Mouse (Mus musculus) embryonic stem cell, embryonic (primary cell): ENCODE data around the gene Pde5a.

Experiments used
- CTCF ChIA-PET, 4 experiments: fragments of 300-600 bp in 2 of 4; fragments of 350-600 bp in 2 of 4; sonication (Branson Sonifier 250); formaldehyde crosslinking; loops; one replicate each; lab custom pipeline; 2022; ENCODE audit warnings: inconsistent platforms in 2 of 4; lab: Charles Lee
- POLR2A ChIA-PET, 4 experiments: fragments of 300-600 bp in 2 of 4; fragments of 350-600 bp in 2 of 4; sonication (Branson Sonifier 250); formaldehyde crosslinking; loops; one replicate each; lab custom pipeline; 2022; ENCODE audit warnings: antibody characterized with exemption in 4 of 4, inconsistent platforms in 1 of 4; lab: Charles Lee

Gene Pde5a

DNA sequence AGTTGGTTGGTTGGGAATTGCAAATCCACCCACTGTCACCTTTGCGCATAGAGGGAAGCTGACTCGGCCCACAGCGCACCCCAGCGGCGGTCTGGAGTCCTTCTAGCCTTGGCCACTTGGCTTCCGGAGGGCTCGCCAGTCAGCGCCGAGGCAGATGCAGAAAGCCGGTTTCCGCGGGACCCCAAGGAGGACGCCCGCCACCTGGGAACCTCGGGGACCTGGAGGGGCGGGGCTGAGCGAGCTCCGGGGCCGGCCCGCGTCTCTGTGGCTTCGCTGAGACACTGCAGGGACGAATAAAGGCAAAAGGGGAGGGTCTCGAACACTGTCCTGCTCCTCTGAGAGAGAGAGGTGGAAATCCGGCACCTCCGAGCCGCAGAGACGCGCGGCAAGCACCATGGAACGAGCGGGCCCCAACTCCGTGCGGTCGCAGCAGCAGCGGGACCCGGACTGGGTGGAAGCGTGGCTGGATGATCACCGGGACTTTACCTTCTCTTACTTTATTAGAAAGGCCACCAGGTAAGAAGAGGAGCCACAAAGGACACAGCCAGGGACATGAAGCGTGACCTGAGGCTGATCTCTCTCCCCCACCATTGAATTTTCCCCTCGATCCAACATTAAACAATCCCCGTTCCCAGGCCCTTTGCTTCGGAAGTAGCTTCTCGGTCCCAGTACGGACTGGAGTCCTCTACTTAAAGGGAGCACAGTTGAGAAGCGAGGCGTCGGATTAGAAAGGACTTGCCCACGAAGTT is at the start of gene Pde5a:
Gene Pde5a (plus strand): TSS at position 96 of the 749 bp plus-strand sequence.
- CTCF ChIA-PET, result interaction anchor here (0.5 to 2.4 kb wide), 15 partner anchors 12 to 430 kb away, joined by 3 to 14 read pairs (median 3); partner anchors contain the start of gene Gm10959 (in 1 of the 4)
- POLR2A ChIA-PET, result interaction anchor here in 2 of 4 experiments (0.5 to 1.5 kb wide), 10 partner anchors 12 to 779 kb away, joined by 3 to 6 read pairs (median 3); partner anchors contain the start of gene Sec24d (in 1 of the 2)

DNA sequence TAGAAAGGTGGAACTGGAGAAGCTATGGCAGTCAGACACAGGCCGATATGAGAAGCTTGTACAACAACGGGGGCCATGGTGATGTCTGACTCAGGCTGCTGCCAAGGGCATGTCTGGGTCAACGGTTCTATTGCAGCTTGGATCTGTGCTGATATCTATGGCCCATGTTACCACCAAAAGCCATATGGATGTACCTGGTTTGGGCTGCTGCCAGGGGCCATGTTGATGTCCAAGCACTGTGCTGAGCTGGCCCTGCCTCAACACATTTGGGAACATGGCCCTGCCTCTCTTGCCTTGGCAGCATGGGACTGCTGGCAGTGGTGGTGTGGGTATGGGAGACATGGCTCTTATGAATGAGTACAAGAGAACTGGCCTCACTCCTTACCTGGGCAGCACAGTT is 47.9 kb upstream of the Pde5a start:
- POLR2A ChIA-PET, result interaction anchor here in 1 of 4 experiments (0.7 kb wide), 1 partner anchor 701 kb away, joined by 3 read pairs; no protein-coding TSS in a partner anchor
- CTCF ChIA-PET, result no interaction called here

DNA sequence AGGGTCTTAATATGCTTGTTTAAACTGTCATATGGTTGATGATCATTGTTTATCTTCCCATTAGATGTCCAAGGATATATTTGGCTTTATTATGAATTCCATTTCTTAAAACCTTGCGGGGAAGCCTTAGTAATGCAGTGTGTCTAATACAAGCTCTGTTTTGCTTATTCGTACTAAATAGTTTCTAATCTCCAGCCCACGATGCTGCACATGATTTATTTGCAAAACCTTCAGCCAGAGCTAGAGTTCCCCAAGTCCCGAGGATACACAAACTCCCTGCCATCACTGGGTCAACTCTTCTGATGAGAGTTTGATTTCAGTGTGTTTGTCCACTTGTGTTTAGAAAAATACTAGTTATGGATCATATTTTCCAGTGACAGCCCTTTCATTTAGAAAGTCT is 46.4 kb upstream of the Pde5a start:
- CTCF ChIA-PET, result no interaction called here

DNA sequence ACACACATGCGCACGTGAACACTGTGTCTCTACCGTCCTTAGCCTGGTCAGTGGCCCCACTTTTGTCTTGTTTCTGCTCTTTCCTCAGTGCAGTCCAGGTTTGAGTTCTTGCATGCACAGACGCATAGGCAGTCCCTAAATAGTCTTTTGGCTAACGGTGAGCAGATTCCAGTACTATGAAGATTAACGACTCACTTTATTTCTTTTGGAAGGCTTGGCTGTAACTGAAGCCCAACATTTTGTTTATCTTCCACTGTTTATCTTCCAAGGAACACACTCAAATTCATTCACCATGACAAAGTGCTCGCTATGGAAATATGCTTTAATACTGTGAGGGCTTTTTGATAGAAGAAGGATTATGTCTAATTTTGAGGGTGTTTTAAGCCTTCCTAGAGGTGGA is 43.9 kb upstream of the Pde5a start:
- POLR2A ChIA-PET, result no interaction called here
- CTCF ChIA-PET, result no interaction called here

More for the DNA sequence above, 46.4 kb upstream of the Pde5a start:
- POLR2A ChIA-PET, result no interaction called here

DNA sequence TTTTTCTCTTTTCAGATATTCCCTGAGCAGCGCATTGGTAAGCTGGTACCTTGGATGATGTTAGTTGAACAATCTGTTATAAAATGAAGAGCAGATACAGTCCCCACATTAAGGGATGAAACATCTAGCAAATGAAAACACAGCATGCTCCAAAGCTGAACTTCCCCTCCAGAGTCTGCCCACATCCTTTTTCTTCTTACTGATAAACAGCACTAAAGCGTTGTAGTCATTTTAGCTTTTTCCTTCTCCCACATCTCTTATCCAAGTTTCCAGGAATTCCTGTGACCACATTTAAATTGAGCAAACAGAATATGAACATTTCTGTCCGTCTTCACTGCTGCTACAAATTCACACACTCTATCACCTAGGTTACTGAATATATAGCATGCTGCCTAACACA is 35.7 kb upstream of the Pde5a start:
- ChIA-PET CTCF (no interaction called here), POLR2A (no interaction called here)

DNA sequence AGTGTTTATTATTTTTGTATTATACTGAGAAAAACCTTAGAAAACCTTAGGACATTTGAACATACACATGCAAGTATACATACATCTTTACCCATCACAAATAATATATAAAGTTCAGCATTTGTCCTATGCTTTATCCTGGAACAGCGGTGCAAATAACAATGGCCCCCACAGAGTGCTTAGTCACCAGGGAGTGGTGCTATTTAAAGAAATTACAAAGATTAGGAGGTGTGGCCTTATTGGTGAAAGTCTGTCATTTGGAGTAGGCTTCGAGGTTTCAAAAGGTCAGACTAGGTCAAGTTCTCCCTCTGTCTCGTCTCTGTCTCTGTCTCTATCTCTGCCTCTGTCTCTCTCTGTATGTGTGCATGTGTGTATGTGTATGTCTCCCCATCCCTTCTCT is 32.9 kb upstream of the Pde5a start:
- ChIA-PET POLR2A (no interaction called here), CTCF (interaction anchor here in 1 of 4 experiments (0.5 kb wide), 1 partner anchor 208 kb away, joined by 3 read pairs; no protein-coding TSS in a partner anchor)

DNA sequence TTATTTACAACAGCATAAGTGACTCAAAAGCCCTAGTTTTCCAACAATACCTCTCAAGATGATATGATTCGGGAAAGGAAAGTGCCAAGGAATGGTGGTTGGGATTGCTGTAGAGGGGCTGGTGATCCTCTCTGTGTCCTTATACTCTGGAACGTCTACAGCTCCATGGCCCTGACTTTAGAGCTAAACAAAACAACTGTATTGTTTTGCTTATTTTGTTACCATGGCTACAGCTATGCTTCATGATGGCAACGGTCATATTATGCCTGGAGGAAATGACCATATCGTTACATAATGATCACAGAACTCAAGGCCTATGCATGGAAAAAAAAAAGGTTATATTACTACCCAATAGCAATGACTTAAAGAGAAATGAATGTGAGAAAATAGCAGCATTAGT is 32.1 kb upstream of the Pde5a start:
- CTCF ChIA-PET, result interaction anchor here in 1 of 4 experiments (0.5 kb wide), 1 partner anchor 208 kb away, joined by 3 read pairs; no protein-coding TSS in a partner anchor
- POLR2A ChIA-PET, result no interaction called here

DNA sequence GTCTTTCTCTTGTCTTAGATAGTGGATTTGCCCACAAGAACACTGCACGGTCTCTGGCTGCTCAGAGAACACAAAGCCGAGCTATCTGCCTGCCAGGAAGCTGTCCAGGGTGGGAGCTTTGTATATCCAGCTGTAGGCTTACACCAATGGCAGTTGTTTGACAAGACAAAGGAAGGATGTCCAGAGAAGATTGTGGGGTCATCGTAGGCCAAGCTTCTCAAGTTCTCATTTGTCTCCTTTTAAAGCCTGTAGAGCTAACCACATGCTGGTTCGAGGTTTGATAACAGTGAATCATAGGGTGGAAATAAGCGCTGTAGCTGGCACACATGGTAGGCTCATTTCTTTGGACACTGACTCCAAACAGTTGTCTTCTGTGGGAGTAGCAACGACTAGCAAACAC is 24.5 kb upstream of the Pde5a start:
- ChIA-PET POLR2A (no interaction called here), CTCF (interaction anchor here in 3 of 4 experiments (0.7 to 1.5 kb wide), 3 partner anchors 24 to 405 kb away, joined by 3 to 5 read pairs (median 3); partner anchors contain the start of gene Pde5a (in 2 of the 3))

DNA sequence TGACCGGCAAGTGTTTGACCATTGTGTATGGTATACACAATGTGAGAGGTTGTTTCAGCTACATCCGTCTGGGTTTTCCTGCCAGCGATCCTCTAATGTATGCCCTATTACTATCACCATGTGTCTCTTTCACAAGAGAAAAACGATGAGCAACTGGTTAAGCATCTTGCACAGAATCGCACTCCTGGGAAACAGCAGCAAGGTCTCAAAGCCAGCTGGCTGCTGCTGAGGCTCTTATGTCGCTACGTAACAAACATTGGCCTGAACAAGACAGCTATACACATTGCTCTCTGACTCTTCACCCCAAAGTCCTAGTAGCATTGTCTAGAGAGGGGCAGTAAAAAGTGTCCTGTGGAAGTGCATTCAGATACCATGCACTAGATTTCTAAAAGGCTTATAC is 23.5 kb upstream of the Pde5a start:
- POLR2A ChIA-PET, result no interaction called here
- CTCF ChIA-PET, result no interaction called here

DNA sequence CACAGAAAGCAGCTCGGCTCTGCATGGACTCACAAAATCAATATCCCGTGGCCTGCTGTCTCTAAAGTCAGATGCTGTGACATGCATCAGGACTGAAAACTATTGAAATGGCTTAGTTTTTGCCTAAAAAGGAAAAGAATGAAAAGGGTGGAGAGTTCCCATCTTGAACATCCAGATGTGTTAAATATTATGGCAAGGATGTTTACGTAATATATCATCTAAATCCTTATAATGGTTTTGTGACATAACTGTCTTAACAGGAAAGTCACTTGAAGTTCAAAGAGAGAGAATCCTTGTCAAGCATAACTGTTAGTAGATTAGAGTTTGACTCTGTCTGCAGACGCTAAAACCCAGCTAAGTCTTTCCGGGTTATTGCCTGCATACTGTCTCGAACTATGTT is 20.3 kb upstream of the Pde5a start:
- CTCF ChIA-PET, result no interaction called here
- POLR2A ChIA-PET, result no interaction called here

DNA sequence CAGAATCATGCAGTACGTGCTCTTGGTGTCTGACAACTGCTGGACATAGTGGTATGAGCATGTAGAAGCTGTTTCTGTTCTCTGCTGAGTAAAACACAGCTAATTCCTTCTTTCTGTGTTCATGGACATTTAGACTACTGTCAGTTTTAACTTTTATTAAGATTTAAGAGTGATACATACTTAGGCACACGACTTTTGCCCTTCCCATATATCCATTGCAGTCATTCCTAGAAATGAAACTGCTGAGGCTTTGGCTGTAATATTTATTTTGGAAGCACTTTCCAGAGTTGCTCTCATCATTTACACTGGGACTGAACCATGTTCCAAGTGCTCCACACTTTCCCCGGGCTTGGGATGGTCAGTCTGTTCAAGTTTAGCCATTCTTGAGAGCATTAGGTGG is 18.6 kb upstream of the Pde5a start:
- ChIA-PET CTCF (no interaction called here), POLR2A (no interaction called here)

DNA sequence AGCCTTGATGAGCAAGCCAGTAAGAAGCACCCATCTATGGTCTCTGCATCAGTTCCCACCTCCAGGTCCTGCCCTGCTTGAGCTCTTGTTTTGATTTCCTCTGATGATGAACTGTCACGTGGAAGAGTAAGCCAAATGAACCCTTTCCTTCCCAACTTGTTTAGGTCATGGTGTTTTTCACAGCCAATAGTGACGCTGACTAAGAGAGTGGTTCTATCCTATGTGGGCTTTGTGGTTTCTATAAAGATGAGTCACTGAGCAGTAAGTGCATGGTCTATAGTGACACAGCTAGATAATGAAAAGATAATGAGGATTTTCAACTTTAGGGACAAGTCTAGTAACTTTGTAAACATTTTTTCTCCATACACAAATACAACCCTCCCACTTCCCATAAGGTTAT is 10.1 kb upstream of the Pde5a start:
- POLR2A ChIA-PET, result interaction anchor here in 1 of 4 experiments (1.3 kb wide), 1 partner anchor 9 kb away, joined by 3 read pairs; no protein-coding TSS in a partner anchor
- CTCF ChIA-PET, result interaction anchor here in 1 of 4 experiments (0.7 kb wide), 1 partner anchor 554 kb away, joined by 4 read pairs; no protein-coding TSS in a partner anchor

DNA sequence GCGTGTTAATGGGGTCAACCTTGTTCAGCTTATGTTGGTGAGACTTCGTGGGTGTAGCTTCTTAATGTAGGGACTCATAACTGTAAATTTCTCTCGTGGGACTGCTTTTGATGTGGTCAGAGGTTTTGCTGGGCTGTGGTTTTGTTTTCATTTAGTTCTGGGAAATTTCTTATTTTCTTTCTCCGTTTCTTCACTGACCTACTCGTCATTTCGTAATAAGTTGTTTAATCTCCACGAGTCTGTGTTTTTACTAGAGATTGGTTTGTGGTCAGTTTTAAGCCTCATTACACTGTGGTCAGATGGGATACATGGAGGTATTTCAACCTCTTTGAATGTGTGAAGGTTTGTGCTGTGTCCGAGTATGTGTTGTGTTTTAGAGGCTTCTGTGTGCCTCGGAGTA is 7.2 kb upstream of the Pde5a start:
- CTCF ChIA-PET, result interaction anchor here in 1 of 4 experiments (0.6 kb wide), 1 partner anchor 1326 kb away, joined by 3 read pairs; no protein-coding TSS in a partner anchor
- POLR2A ChIA-PET, result no interaction called here

DNA sequence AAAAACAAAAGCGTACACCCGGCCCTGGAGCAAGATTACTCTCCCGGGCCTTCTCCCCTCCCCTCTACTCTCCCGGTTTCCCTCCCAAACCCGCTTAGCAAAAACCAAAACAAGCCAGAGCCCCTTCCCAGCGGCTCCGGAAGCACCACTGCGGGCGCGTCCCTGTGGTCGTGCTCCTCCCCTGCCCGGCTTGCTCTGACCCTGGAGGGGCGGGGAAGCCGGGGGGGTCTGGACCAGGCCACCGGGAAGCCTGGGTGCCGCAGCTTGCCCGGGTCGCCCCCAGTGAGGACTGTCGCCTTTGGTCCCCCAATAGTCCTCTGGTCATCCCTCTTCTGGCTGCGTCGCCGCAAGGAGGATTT is 833 bp downstream of the Pde5a start:
- ChIA-PET CTCF (interaction anchor here in 3 of 4 experiments (0.8 to 2.4 kb wide), 7 partner anchors 40 to 430 kb away, joined by 3 to 14 read pairs (median 5); no protein-coding TSS in a partner anchor), POLR2A (interaction anchor here in 3 of 4 experiments (0.5 to 1.5 kb wide), 6 partner anchors 10 to 779 kb away, joined by 3 to 6 read pairs (median 3); no protein-coding TSS in a partner anchor)

DNA sequence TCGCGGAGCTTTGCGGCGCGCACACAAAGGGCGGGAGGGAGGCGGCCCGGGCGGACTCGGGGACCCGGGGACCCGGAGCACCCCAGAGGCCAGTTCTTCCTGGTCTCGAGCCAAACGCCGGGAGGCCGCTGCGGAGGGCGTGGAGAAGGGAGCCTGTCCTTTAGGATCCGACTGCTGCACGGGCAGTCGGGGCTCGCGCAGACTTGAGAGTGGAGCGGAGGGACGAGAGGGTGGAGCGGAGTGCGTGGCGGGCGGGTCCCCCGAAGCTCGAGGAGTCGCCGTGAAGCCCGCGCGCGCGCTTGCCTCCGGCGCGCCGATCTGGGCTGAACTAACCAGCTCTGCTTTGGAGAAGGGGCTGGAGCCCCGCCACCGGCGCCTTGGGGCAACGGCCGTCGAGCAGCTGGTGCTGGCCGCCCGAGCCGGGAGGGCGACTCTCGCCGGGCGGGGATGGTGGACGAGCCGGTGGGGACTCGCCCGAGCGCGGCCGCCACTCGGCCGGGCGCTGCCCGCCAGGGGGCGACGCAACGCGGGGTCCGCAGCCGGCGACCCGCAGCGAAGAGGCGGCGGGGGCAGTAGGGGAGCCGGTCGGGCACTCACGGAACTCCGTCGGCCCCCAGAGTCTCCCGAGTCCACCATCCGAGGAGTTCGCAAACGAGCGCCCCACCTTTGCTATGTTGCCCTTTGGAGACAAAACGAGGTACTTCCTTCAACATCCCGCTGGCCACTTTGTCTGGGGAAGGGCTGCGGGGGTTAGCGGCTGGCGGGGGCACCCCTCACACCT is 1.4 kb downstream of the Pde5a start:
- ChIA-PET POLR2A (interaction anchor here in 3 of 4 experiments (0.5 to 1.5 kb wide), 6 partner anchors 9 to 778 kb away, joined by 3 to 6 read pairs (median 3); no protein-coding TSS in a partner anchor), CTCF (interaction anchor here in 3 of 4 experiments (1.1 to 2.4 kb wide), 5 partner anchors 40 to 429 kb away, joined by 3 to 14 read pairs (median 3); no protein-coding TSS in a partner anchor)

DNA sequence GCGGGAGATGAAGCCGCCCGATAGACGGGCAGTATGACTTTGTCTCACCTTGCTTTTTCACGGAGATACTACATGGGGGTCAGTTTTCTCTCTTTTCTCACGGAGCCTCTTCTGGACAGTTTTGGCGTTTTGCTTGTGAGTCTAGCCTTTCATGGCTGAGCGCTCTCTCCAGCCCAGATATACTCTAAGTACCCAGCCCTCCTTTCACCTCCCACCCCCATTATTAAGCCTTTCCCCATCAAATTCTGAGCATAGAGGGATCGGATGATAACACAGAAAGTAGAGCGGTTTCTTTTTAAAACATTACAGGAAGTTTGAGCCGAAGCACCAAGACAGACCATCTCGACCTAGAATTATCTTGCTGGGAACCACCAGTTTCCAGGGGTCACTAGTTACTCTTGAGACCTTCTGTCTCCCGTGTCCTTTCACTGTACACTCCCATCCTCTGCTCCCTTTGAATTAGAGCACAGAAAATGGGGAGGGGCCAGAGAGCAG is 2.0 kb downstream of the Pde5a start:
- ChIA-PET POLR2A (interaction anchor here in 3 of 4 experiments (1.0 to 1.5 kb wide), 3 partner anchors 8 to 428 kb away, joined by 3 to 6 read pairs (median 3); no protein-coding TSS in a partner anchor), CTCF (no interaction called here)

DNA sequence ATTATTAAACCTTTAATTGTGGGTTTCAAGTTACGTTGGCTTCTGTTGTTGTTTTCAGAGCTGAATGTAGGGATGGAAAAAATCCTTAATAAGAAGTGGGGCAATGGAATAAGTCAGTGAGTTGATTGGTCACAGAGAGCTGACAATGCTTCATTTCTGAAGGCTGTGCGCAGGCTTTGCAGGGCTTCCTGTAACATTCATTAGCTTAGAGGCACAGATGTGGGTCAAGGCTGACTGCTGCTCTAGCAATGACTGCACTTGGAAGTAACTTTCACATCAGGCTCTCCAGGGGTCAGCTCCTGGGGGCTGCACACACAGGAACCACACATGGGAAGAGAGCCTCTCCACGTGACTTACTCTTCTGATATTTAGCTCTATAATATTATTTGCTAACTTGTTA is 5.1 kb downstream of the Pde5a start:
- POLR2A ChIA-PET, result no interaction called here

DNA sequence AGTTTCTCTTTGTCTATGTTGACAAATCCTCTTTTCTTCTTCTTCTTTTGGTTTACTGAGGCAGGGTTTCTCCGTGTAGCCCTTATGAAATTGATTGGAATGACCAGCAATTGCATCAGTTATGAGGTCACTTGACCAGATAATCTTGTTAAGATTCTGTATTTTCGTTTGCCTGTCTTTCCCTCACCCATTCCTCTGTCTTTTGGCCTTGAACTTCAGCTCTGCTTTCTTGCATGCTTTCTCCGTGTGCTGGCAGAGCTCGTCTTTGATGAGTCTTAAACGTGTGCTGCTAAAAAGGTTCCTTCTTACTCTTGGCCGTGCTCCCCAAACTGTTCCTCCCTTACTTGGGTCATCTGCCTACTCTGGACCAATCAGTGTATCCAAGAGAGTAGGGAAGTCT is 5.6 kb downstream of the Pde5a start:
- POLR2A ChIA-PET, result no interaction called here
- CTCF ChIA-PET, result interaction anchor here in 1 of 4 experiments (1.7 kb wide), 1 partner anchor 86 kb away, joined by 3 read pairs; no protein-coding TSS in a partner anchor

More for the DNA sequence above, 5.1 kb downstream of the Pde5a start:
- CTCF ChIA-PET, result interaction anchor here in 1 of 4 experiments (1.7 kb wide), 1 partner anchor 86 kb away, joined by 3 read pairs; no protein-coding TSS in a partner anchor
